Mouse (Mus musculus) ES-E14 (cell line): ENCODE data around the gene Cnpy3.

Experiments used
- CHD2 ChIP-seq: IDR thresholded peaks from 2 replicates; pipeline ENCODE4 v1.6.1; 2014; ENCODE audit warnings: mild to moderate bottlenecking, low read depth, low read length, inconsistent platforms
- HCFC1 ChIP-seq: IDR thresholded peaks from 2 replicates; pipeline ENCODE4 v1.6.1; 2012; ENCODE audit warnings: low read length, inconsistent platforms, borderline replicate concordance; ENCODE audit not compliant: insufficient read depth
- MAFK ChIP-seq: IDR thresholded peaks from 2 replicates; pipeline ENCODE4 v1.6.1; 2014; ENCODE audit warnings: mild to moderate bottlenecking, low read depth, low read length, inconsistent platforms; ENCODE audit not compliant: insufficient read depth
- ZC3H11A ChIP-seq: IDR thresholded peaks from 2 replicates; pipeline ENCODE4 v1.6.1; 2012; ENCODE audit warnings: low read depth, mild to moderate bottlenecking, inconsistent platforms, low read length, borderline replicate concordance

DNA sequence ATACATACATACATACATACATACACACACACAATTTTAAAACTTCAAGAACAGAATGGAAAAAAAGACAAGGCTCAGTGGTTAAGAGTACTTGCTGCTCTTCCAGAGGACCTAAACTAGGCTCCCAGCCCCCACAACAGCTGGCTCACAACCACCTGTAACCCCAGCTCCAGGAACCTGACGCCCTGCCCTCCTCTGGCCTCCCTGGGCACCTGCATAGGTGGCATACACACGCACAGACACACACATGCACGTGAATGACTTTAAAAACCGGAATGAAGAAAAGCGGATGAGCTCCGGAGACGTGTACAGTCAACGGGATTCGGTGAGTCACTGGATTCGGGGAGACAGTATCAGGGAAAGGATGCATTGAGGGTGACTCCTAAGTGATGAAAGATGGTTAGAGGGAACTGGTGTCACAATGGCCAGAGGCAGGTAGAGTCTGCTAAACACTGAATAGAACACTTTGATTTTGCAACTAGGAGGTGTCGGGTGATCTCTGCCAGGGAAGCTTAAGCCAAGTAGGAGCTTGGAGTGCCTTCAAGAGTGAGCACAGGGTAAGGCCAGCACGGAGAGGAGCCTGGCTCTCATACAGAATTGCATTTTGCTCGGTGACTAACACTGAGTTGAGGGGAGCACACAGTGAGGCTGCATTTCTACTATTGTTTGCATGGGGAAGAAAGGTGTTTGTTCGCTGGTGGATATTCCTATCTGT is 45.5 kb downstream of the Cnpy3 start:
- TF ChIP-seq HCFC1 (no peak), MAFK (no peak), CHD2 (no peak), ZC3H11A (no peak)
